Mouse (Mus musculus) embryo, embryonic 10.5 days (tissue): ENCODE measurements at regions not wholly inside any gene's neighbourhood (a gene's known extent, or its start where the extent isn't known, plus 50 kb on each side); places are given as distances from the start of the nearest gene placed in this dataset.
A peak's percentile ranks its signal among the peaks of the same experiment; 100 is the strongest.

Experiments
- DNase-seq: peaks from one replicate; pipeline ENCODE4 v3.0.0-alpha.2; 2015; ENCODE audit warnings: low spot score

DNA sequence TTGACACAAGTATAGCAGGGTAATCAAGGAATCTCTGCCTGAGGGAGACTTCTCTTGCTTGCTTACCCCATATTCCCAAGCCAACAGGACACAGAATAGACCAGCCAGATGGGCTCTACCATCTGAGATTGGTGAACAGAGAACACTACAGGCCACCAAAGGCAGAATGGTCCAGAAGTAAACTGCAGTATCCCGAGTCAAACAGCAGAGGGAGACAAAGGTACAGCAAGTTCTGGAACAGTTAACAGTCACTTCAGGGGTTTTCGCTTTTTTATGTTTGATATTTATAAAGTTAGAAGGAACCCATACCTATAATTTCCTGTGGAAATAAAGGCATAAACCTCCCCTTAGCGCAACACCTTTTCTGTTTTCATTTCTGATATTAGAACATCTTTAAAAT lies 325.5 kb upstream of the 9130204L05Rik start:
- DNase-seq, result peak; percentile 18
